Mouse (Mus musculus) intestine, embryonic 14.5 days (tissue): ENCODE data around the gene Alox12e. TPM values are rescaled to one million over a fixed set of nuclear protein-coding genes. Genes with fewer than 3 reads are reported as not detected.
"Not testable (repeated sequence)": the region's sequence is repeated elsewhere in the genome, so short reads cannot be mapped to it uniquely, and the experiment has no call there.

ENCODE experiments used
- ATAC-seq: fragments of 200-750 bp; cut with Nextera tagmentation; replicated peaks from 2 replicates; pipeline ENCODE4 v1.8.0; 2017; ENCODE audit warnings: low read depth, moderate number of reproducible peaks, moderate TSS enrichment, moderate library complexity; ENCODE audit not compliant: low FRiP score, low TSS enrichment
- DNase-seq: peaks from one replicate; pipeline ENCODE4 v3.0.0-alpha.2; 2018; ENCODE audit warnings: low spot score
- H3K27ac ChIP-seq: fragments of 300-500 bp; sonication (generic); 2 replicates; pipeline ENCODE4 v1.5.1; 2014; ENCODE audit warnings: low read depth, mild to moderate bottlenecking, control low read depth
- H3K27me3 ChIP-seq: fragments of 300-500 bp; sonication (generic); replicated peaks from 2 replicates; pipeline ENCODE4 v1.6.1; 2014; ENCODE audit warnings: low read length, control low read depth; ENCODE audit not compliant: control insufficient read depth, insufficient read depth
- H3K36me3 ChIP-seq: fragments of 300-500 bp; sonication (generic); 2 replicates; pipeline ENCODE4 v1.6.1; 2014; ENCODE audit warnings: low read length, control low read depth; ENCODE audit not compliant: control insufficient read depth, insufficient read depth
- H3K4me1 ChIP-seq: fragments of 300-500 bp; sonication (generic); replicated peaks from 2 replicates; pipeline ENCODE4 v1.6.1; 2014; ENCODE audit warnings: low read length, control low read depth, mixed read lengths; ENCODE audit not compliant: control insufficient read depth, insufficient read depth
- H3K4me2 ChIP-seq: fragments of 300-500 bp; sonication (generic); 2 replicates; pipeline ENCODE4 v1.6.1; 2014; ENCODE audit warnings: low read length
- H3K4me3 ChIP-seq: fragments of 300-500 bp; sonication (generic); 2 replicates; pipeline ENCODE4 v1.5.1; 2014; ENCODE audit warnings: low read depth, low read length, control low read depth, mixed read lengths
- H3K9ac ChIP-seq: fragments of 300-500 bp; sonication (generic); 2 replicates; pipeline ENCODE4 v1.6.1; 2014; ENCODE audit warnings: mild to moderate bottlenecking, low read length
- H3K9me3 ChIP-seq: fragments of 300-500 bp; sonication (generic); 2 replicates; pipeline ENCODE4 v1.6.1; 2016; ENCODE audit warnings: low read length, control low read depth; ENCODE audit not compliant: control insufficient read depth
- WGBS: fragments of 180-500 bp; shearing (Covaris S2); extraction: QIAGEN DNeasy Blood & Tissue Kit; methylation state at CpG from one replicate; pipeline ENCODE4 v1.1.7; 2014; 5-methylcytosine and 5-hydroxymethylcytosine counted together
- polyA plus RNA-seq: library from polyadenylated mRNA; unstranded; fragments of >200 nt; fragmentation: Nextera tagmentation; extraction: Ambion mirVana; gene quantifications from 2 replicates; pipeline ENCODE4 v1.2.1, GENCODE M21; 2014

Alox12e gene
- 0.09 TPM in 1 of 2 replicates, not detected in the other for polyA plus RNA-seq

GRCm38 (mm10) chr11:70322528-70322927 lies at the start of gene Alox12e:
Gene Alox12e, minus strand, starts transcription at chr11:70322628.
- 29% methylated on average over 7 of the region's 7 CpGs for WGBS
- H3K36me3 ChIP-seq: no peaks in the 10 kb centered on the region
- H3K9me3 ChIP-seq: no peaks in the 10 kb centered on the region
- H3K27me3 ChIP-seq: peaks cover 52% of the 10 kb centered on the region
- H3K4me3 ChIP-seq: peak within 1 kb of the TSS; percentile 6; the same call in 1 of the 2 replicates
- DNase-seq (no peak), ATAC-seq (no peak)
- peak within 1 kb of the TSS; percentile 18; the same call in 1 of the 2 replicates for H3K4me2 ChIP-seq
- H3K27ac ChIP-seq: no peak within 1 kb of the TSS
- H3K9ac ChIP-seq: no peak within 1 kb of the TSS
- no peaks in the 10 kb centered on the region for H3K4me1 ChIP-seq

GRCm38 (mm10) chr11:70368626-70369025 lies 46.2 kb upstream of the Alox12e start:
- not testable (repeated sequence) for H3K4me1 ChIP-seq, H3K36me3 ChIP-seq, H3K27ac ChIP-seq, H3K9ac ChIP-seq, ATAC-seq, H3K9me3 ChIP-seq, H3K4me2 ChIP-seq, DNase-seq, H3K27me3 ChIP-seq, H3K4me3 ChIP-seq
- 74% methylated on average over 2 of the region's 2 CpGs for WGBS

GRCm38 (mm10) chr11:70367701-70368100 lies 45.3 kb upstream of the Alox12e start:
- H3K36me3 ChIP-seq, H3K4me3 ChIP-seq, DNase-seq, H3K4me2 ChIP-seq, H3K9me3 ChIP-seq, ATAC-seq, H3K9ac ChIP-seq, H3K4me1 ChIP-seq, H3K27ac ChIP-seq, H3K27me3 ChIP-seq: not testable (repeated sequence)
- WGBS: 90% methylated on average over 6 of the region's 6 CpGs

- Histone ChIP-seq H3K36me3 (no peaks in the 10 kb centered on the region), H3K4me1 (peaks cover 11% of the 10 kb centered on the region; the same call in 1 of the 2 replicates), H3K27me3 (peaks cover 42% of the 10 kb centered on the region), H3K27ac (no peak within 1 kb of the TSS), H3K9me3 (no peaks in the 10 kb centered on the region), H3K4me3 (peak within 1 kb of the TSS; percentile 28), H3K4me2 (peak within 1 kb of the TSS; percentile 60), H3K9ac (no peak within 1 kb of the TSS)
- ATAC-seq (no peak), DNase-seq (no peak)
- WGBS: 1% methylated on average over 19 of the region's 19 CpGs
Observed at GRCm38 (mm10) chr11:70351868-70352267, 29.4 kb upstream of the Alox12e start, which contains the start of gene Alox15. Gene Alox15, minus strand, starts transcription at chr11:70352031.

DNA sequence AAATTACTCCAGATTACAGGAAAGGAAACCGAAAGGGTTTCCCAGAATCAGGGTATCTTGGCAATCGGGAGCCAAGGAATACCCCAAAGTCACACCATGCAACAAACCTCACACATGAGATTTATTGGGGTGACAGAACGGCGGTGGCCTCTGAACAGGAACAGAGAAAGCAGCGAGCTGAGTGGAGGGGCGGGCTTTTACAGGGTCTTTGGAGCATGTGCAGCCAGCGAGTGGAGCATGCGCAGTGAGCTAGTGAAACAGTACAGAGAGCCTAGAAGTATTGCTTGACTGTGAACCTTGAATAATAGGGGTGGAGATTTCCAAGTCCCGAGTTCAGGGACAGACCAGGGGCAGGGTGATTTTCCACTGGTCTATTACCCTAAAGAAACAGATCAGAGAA lies 26.2 kb upstream of the Alox12e start:
- peaks cover 11% of the 10 kb centered on the region; the same call in 1 of the 2 replicates for H3K4me1 ChIP-seq
- no peaks in the 10 kb centered on the region for H3K9me3 ChIP-seq
- ATAC-seq (no peak), DNase-seq (no peak)
- H3K9ac ChIP-seq: no peak overlapping the region
- peaks cover 44% of the 10 kb centered on the region for H3K27me3 ChIP-seq
- H3K27ac ChIP-seq: no peak overlapping the region
- H3K36me3 ChIP-seq: no peaks in the 10 kb centered on the region
- H3K4me3 ChIP-seq: no peak overlapping the region
- WGBS: 81% methylated on average over 9 of the region's 9 CpGs
- no peak overlapping the region for H3K4me2 ChIP-seq

DNA sequence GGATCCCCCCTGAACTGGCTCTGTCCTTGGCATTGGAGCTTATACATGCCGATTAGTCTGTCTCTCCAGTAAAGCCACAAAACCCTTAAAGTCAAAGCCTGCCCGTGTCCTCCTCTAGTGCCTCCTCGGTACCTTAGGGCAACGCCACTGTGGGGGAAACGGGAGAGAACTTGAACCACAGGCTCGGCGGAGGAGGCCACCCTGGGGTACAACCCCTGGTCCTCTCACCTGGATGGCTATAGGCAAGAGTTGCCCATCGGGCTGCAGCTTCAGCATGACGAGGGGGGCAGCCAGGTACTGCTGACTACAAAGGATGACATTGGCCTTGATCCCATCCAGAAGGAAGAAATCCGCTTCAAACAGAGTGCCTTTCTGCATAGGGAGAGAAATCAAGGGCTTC lies 25.4 kb upstream of the Alox12e start:
- 79% methylated on average over 10 of the region's 10 CpGs for WGBS

GRCm38 (mm10) chr11:70345546-70345945 lies 23.1 kb upstream of the Alox12e start:
- Histone ChIP-seq H3K36me3 (no peaks in the 10 kb centered on the region), H3K9ac (no peak overlapping the region), H3K9me3 (no peaks in the 10 kb centered on the region), H3K4me2 (no peak overlapping the region), H3K4me1 (no peaks in the 10 kb centered on the region), H3K27me3 (peaks cover 15% of the 10 kb centered on the region), H3K27ac (no peak overlapping the region), H3K4me3 (no peak overlapping the region)
- DNase-seq: no peak
- 94% methylated on average over 8 of the region's 8 CpGs for WGBS
- no peak for ATAC-seq

More for the DNA sequence above, 25.4 kb upstream of the Alox12e start:
- Histone ChIP-seq H3K27ac (no peak overlapping the region), H3K9ac (no peak overlapping the region), H3K4me3 (no peak overlapping the region), H3K9me3 (no peaks in the 10 kb centered on the region), H3K4me2 (no peak overlapping the region), H3K36me3 (no peaks in the 10 kb centered on the region), H3K27me3 (peaks cover 36% of the 10 kb centered on the region), H3K4me1 (peaks cover 11% of the 10 kb centered on the region; the same call in 1 of the 2 replicates)
- ATAC-seq (no peak), DNase-seq (no peak)

DNA sequence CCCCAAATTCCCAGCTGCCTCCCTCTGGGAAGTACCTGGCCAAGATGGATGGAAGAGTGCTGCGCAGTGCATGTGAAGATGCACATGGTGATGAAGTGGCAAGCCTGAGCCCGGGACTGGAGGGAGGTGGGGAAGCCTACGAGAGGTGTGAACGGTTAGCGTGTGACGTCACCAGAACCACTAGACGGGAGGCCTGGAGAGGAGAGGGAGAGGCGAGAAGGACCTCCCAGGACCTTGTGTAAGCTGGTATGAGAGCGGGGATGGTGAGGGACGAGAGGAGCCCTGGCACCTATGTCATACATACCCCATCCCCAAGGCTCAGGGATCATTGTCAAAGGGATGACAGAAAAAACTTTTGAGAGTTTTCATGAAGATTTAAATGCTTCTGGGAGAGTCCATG lies 22.6 kb upstream of the Alox12e start:
- Histone ChIP-seq H3K9ac (no peak overlapping the region), H3K4me1 (no peaks in the 10 kb centered on the region), H3K27ac (no peak overlapping the region), H3K27me3 (peaks cover 10% of the 10 kb centered on the region), H3K4me3 (no peak overlapping the region), H3K36me3 (no peaks in the 10 kb centered on the region), H3K4me2 (no peak overlapping the region), H3K9me3 (no peaks in the 10 kb centered on the region)
- no peak for ATAC-seq
- WGBS: 77% methylated on average over 10 of the region's 10 CpGs
- DNase-seq: no peak

- Histone ChIP-seq H3K4me1 (no peaks in the 10 kb centered on the region), H3K27ac (no peak overlapping the region), H3K4me2 (no peak overlapping the region), H3K9me3 (no peaks in the 10 kb centered on the region), H3K9ac (no peak overlapping the region), H3K4me3 (no peak overlapping the region), H3K36me3 (no peaks in the 10 kb centered on the region), H3K27me3 (no peaks in the 10 kb centered on the region)
- DNase-seq: no peak
- ATAC-seq: no peak
- WGBS: 35% methylated on average over 7 of the region's 7 CpGs
Observed at GRCm38 (mm10) chr11:70339481-70339880, 17.1 kb upstream of the Alox12e start.
